Mouse (Mus musculus): ENCODE measurements around the gene Cand2.

The Cand2 gene

GRCm38 (mm10) chr6:115774501-115774921 lies at the start of gene Cand2:
Gene Cand2, plus strand, starts transcription at chr6:115774538.
- peak; percentile 53 to 69 for DNase-seq (ENCODE audit: low spot score in 2 of 2)

GRCm38 (mm10) chr6:115727108-115727507 lies 47.2 kb upstream of the Cand2 start:
- DNase-seq (ENCODE audit: low spot score in 2 of 2), result no peak

- no peak for DNase-seq (ENCODE audit: low spot score in 2 of 2)
Measured at GRCm38 (mm10) chr6:115727570-115727969, 46.8 kb upstream of the Cand2 start.

- DNase-seq (ENCODE audit: low spot score in 2 of 2), result no peak
Measured at GRCm38 (mm10) chr6:115730560-115731342, 43.6 kb upstream of the Cand2 start.

- no peak for DNase-seq (ENCODE audit: low spot score in 2 of 2)
Measured at GRCm38 (mm10) chr6:115732341-115732928, 41.9 kb upstream of the Cand2 start.

- no peak for DNase-seq (ENCODE audit: low spot score in 2 of 2)
Measured at GRCm38 (mm10) chr6:115734909-115735308, 39.4 kb upstream of the Cand2 start.

- DNase-seq (ENCODE audit: low spot score in 2 of 2), result no peak
Measured at GRCm38 (mm10) chr6:115739056-115739455, 35.3 kb upstream of the Cand2 start.

GRCm38 (mm10) chr6:115743569-115743968 lies 30.8 kb upstream of the Cand2 start:
- no peak for DNase-seq (ENCODE audit: low spot score in 2 of 2)

GRCm38 (mm10) chr6:115746326-115746725 lies 28.0 kb upstream of the Cand2 start:
- DNase-seq (ENCODE audit: low spot score in 2 of 2), result no peak

GRCm38 (mm10) chr6:115755536-115755935 lies 18.8 kb upstream of the Cand2 start:
- no peak for DNase-seq (ENCODE audit: low spot score in 2 of 2)

GRCm38 (mm10) chr6:115758981-115759435 lies 15.3 kb upstream of the Cand2 start:
- DNase-seq (ENCODE audit: low spot score in 2 of 2), result peak in 1 of 2 experiments; percentile 48

GRCm38 (mm10) chr6:115759461-115759860 lies 14.9 kb upstream of the Cand2 start:
- DNase-seq (ENCODE audit: low spot score in 2 of 2), result no peak

GRCm38 (mm10) chr6:115760137-115760536 lies 14.2 kb upstream of the Cand2 start:
- no peak for DNase-seq (ENCODE audit: low spot score in 2 of 2)

- no peak for DNase-seq (ENCODE audit: low spot score in 2 of 2)
Measured at GRCm38 (mm10) chr6:115760982-115761381, 13.4 kb upstream of the Cand2 start.

- no peak for DNase-seq (ENCODE audit: low spot score in 2 of 2)
Measured at GRCm38 (mm10) chr6:115761995-115762756, 12.2 kb upstream of the Cand2 start, which contains the start of gene Tmem40. Gene Tmem40, minus strand, starts transcription at chr6:115762410.

- peak; percentile 66 to 71 for DNase-seq (ENCODE audit: low spot score in 2 of 2)
Measured at GRCm38 (mm10) chr6:115764179-115764578, 10.2 kb upstream of the Cand2 start.

- no peak for DNase-seq (ENCODE audit: low spot score in 2 of 2)
Measured at GRCm38 (mm10) chr6:115767357-115767756, 7.0 kb upstream of the Cand2 start.

GRCm38 (mm10) chr6:115768207-115768606 lies 6.1 kb upstream of the Cand2 start:
- DNase-seq (ENCODE audit: low spot score in 2 of 2), result no peak

- no peak for DNase-seq (ENCODE audit: low spot score in 2 of 2)
Measured at GRCm38 (mm10) chr6:115770059-115770670, 4.2 kb upstream of the Cand2 start.

- DNase-seq (ENCODE audit: low spot score in 2 of 2), result no peak
Measured at GRCm38 (mm10) chr6:115770852-115771251, 3.5 kb upstream of the Cand2 start.

GRCm38 (mm10) chr6:115772201-115772600 lies 2.1 kb upstream of the Cand2 start:
- no peak for DNase-seq (ENCODE audit: low spot score in 2 of 2)

- no peak for DNase-seq (ENCODE audit: low spot score in 2 of 2)
Measured at GRCm38 (mm10) chr6:115772604-115773003, 1.7 kb upstream of the Cand2 start.

All from urinary bladder, postnatal 4 days (tissue).